Mouse (Mus musculus): ENCODE data around the gene Lpcat4. TPM values are rescaled to one million over a fixed set of nuclear protein-coding genes. Genes with fewer than 3 reads are reported as not detected.

Lpcat4 gene
- total RNA-seq (2014; rRNA removed) (0.09 and 0.67 TPM in 2 replicates), polyA plus RNA-seq (2012; rRNA removed) (2.2 and 2.4 TPM in 2 replicates)

DNA sequence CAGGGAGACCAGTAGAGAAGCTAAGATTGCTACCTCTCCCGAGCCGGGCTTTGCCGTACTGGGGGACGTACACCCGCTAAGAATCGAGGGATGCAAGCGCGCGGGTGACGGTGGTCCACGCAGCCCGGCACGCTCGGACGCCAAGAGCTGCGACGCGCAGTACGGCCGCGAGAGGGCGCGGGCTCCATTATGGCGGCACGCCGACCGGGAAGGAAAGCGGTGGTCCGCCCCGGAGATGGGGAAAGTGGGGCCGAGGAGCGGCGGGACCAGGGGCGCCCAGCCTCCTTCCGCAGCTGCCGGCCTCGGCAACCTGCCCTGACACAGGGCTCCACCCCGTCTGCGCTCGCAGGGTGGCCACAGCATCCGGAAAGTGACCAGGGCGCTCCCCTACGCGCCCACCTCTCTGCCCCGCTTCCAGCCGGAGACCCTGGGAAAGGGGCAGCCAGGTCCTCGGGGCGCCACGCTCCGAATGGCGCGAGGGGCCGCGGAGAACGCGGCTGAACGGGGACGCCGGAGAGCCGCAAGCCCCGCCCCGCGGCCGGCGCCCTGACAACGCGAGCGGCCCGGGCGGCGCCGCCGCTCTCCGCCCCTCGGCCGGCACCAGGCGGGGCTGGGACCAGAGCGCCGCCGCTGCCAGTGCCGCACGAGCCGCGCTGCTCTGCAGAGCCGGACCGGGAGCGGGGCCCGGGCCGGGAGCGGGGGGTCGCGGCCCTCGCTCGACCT, at the start of gene Lpcat4:
Gene Lpcat4 (plus strand): TSS at position 257 of the 723 bp plus-strand sequence.
- DNase-seq (ENCODE audit: extremely low read depth, low read depth, low spot score) = peak; percentile 6
- no peaks in the 10 kb centered on the region for H3K36me3 ChIP-seq (ENCODE audit: control insufficient read depth, insufficient read depth, low read length)
- no peaks in the 10 kb centered on the region for H3K79me2 ChIP-seq (ENCODE audit: control insufficient read depth, insufficient read depth, low read length)
- peak; percentile 79 for TF ChIP-seq CTCF (IDR thresholded peaks at IDR 0.05; ENCODE audit: low read depth, low read length)
- no peak for TF ChIP-seq POLR2A (IDR thresholded peaks at IDR 0.05; ENCODE audit: extremely low read depth, insufficient read depth, low read length)
- H3K9ac ChIP-seq (ENCODE audit: low read depth, low read length) = peak within 1 kb of the TSS; percentile 79
- no peaks in the 10 kb centered on the region for H3K27me3 ChIP-seq (ENCODE audit: control insufficient read depth, insufficient read depth, low read length)
- H3K4me3 ChIP-seq (ENCODE audit: insufficient read depth, low read depth, low read length) = peak within 1 kb of the TSS; percentile 88
- WGBS = under 1% methylated on average over 93 of the region's 94 CpGs
- H3K4me1 ChIP-seq (ENCODE audit: control insufficient read depth, insufficient read depth, low read length) = peaks cover 2% of the 10 kb centered on the region; the same call in 1 of the 2 replicates
- peak within 1 kb of the TSS; percentile 29; the same call in 1 of the 2 replicates for H3K27ac ChIP-seq (replicated peaks; ENCODE audit: insufficient read depth, low read depth, low read length)

DNA sequence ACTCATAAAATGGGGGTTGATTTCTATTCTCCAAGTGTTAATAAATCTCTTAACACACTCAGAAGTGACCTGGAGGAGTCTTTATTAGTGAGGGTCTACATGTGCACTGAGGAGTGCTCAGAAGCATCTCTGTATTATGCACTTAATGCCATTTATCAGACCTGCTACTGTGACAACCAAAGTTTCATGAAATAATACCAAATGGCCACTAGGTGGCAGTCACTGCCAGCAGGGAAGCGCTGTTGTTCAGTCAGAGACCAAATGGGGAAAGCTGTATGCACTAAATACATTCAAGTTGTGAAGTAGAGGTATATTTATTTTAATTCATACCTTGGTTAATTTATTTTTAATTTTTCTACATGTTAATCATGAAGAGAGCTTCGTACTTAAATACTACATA, 42.4 kb upstream of the Lpcat4 start:
- Histone ChIP-seq H3K4me1 (ENCODE audit: control insufficient read depth, insufficient read depth, low read length) (no peaks in the 10 kb centered on the region), H3K36me3 (ENCODE audit: control insufficient read depth, insufficient read depth, low read length) (no peaks in the 10 kb centered on the region), H3K79me2 (ENCODE audit: control insufficient read depth, insufficient read depth, low read length) (no peaks in the 10 kb centered on the region), H3K9ac (ENCODE audit: low read depth, low read length) (no peak overlapping the region), H3K4me3 (ENCODE audit: insufficient read depth, low read depth, low read length) (no peak overlapping the region), H3K27me3 (ENCODE audit: control insufficient read depth, insufficient read depth, low read length) (no peaks in the 10 kb centered on the region), H3K27ac (replicated peaks; ENCODE audit: insufficient read depth, low read depth, low read length) (no peak overlapping the region)
- WGBS = 7% methylated on average over 2 of the region's 2 CpGs
- TF ChIP-seq POLR2A (IDR thresholded peaks at IDR 0.05; ENCODE audit: extremely low read depth, insufficient read depth, low read length) (no peak), CTCF (IDR thresholded peaks at IDR 0.05; ENCODE audit: low read depth, low read length) (peak; percentile 74)
- peak; percentile 46 for DNase-seq (ENCODE audit: extremely low read depth, low read depth, low spot score)

DNA sequence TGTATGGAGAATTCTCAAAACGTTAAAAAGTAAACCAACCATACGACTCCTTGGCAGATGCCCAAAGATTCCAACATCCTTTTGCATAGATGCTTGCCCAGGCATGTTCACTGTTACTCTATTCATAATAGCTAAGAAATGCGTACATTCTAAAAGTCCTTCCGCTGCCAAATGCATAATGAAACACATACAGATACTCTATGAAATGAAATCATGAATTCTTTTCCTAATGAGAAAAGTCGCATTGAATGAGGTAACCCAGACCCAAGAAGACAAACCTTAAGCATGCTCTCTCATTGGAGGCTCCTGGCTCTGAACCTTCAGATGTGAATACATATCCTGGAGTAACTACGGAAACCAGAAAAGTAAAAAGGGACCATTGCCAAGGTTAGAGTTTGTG, 36.2 kb upstream of the Lpcat4 start:
- no peak overlapping the region for H3K27ac ChIP-seq (replicated peaks; ENCODE audit: insufficient read depth, low read depth, low read length)
- H3K4me3 ChIP-seq (ENCODE audit: insufficient read depth, low read depth, low read length) = no peak overlapping the region
- H3K4me1 ChIP-seq (ENCODE audit: control insufficient read depth, insufficient read depth, low read length) = no peaks in the 10 kb centered on the region
- TF ChIP-seq POLR2A (IDR thresholded peaks at IDR 0.05; ENCODE audit: extremely low read depth, insufficient read depth, low read length) (no peak), CTCF (IDR thresholded peaks at IDR 0.05; ENCODE audit: low read depth, low read length) (no peak)
- no peak overlapping the region for H3K9ac ChIP-seq (ENCODE audit: low read depth, low read length)
- H3K79me2 ChIP-seq (ENCODE audit: control insufficient read depth, insufficient read depth, low read length) = no peaks in the 10 kb centered on the region
- no peaks in the 10 kb centered on the region for H3K27me3 ChIP-seq (ENCODE audit: control insufficient read depth, insufficient read depth, low read length)
- no peak for DNase-seq (ENCODE audit: extremely low read depth, low read depth, low spot score)
- WGBS = 69% methylated on average over 6 of the region's 6 CpGs
- H3K36me3 ChIP-seq (ENCODE audit: control insufficient read depth, insufficient read depth, low read length) = no peaks in the 10 kb centered on the region

DNA sequence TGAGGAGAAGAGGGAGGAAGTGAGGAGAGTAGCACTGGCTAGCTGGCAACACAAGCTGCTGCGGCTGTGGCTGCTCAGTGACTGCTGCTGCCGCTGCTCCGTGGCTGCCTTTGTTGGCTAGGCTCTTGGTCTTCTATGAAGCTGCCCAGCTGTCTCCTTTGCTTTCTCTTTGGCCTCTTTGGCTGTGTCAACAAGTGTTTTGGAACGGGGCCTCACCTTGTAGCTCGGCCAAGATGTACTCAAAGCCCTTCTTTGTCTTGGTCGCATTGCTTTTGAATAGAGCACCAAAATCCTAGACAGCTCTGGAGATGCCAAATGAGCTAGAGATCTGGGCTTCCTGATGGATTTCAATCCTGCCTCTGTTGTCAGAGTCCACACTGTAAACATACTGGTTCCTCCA, 29.1 kb upstream of the Lpcat4 start:
- Histone ChIP-seq H3K27me3 (ENCODE audit: control insufficient read depth, insufficient read depth, low read length) (no peaks in the 10 kb centered on the region), H3K79me2 (ENCODE audit: control insufficient read depth, insufficient read depth, low read length) (no peaks in the 10 kb centered on the region), H3K4me3 (ENCODE audit: insufficient read depth, low read depth, low read length) (no peak overlapping the region), H3K27ac (replicated peaks; ENCODE audit: insufficient read depth, low read depth, low read length) (no peak overlapping the region), H3K36me3 (ENCODE audit: control insufficient read depth, insufficient read depth, low read length) (no peaks in the 10 kb centered on the region), H3K4me1 (ENCODE audit: control insufficient read depth, insufficient read depth, low read length) (no peaks in the 10 kb centered on the region), H3K9ac (ENCODE audit: low read depth, low read length) (no peak overlapping the region)
- DNase-seq (ENCODE audit: extremely low read depth, low read depth, low spot score) = no peak
- WGBS = 77% methylated on average over 6 of the region's 6 CpGs
- TF ChIP-seq POLR2A (IDR thresholded peaks at IDR 0.05; ENCODE audit: extremely low read depth, insufficient read depth, low read length) = no peak
- TF ChIP-seq CTCF (IDR thresholded peaks at IDR 0.05; ENCODE audit: low read depth, low read length) = no peak

DNA sequence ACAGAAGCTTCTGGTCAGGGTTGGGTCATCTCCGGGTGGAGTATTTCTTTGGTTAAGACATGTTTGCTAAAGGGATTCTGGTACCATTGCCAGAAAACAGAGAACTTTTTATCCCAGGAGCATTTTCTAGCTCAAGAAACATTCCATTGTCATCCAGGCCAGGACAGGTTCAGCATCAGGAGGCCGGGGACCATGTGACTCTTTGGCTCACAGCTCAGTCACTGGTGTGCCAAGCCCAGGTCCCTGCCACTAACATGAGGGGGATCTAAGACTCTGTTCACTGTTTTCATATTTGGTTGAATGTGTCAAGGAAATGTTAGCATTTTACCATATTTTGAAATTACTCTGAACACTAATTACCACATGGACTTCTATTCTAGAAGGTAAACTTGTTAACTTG, 28.6 kb upstream of the Lpcat4 start:
- no peaks in the 10 kb centered on the region for H3K4me1 ChIP-seq (ENCODE audit: control insufficient read depth, insufficient read depth, low read length)
- no peaks in the 10 kb centered on the region for H3K27me3 ChIP-seq (ENCODE audit: control insufficient read depth, insufficient read depth, low read length)
- WGBS = 87% methylated on average over 2 of the region's 2 CpGs
- no peaks in the 10 kb centered on the region for H3K36me3 ChIP-seq (ENCODE audit: control insufficient read depth, insufficient read depth, low read length)
- no peak overlapping the region for H3K27ac ChIP-seq (replicated peaks; ENCODE audit: insufficient read depth, low read depth, low read length)
- H3K79me2 ChIP-seq (ENCODE audit: control insufficient read depth, insufficient read depth, low read length) = no peaks in the 10 kb centered on the region
- DNase-seq (ENCODE audit: extremely low read depth, low read depth, low spot score) = no peak
- no peak overlapping the region for H3K9ac ChIP-seq (ENCODE audit: low read depth, low read length)
- no peak for TF ChIP-seq CTCF (IDR thresholded peaks at IDR 0.05; ENCODE audit: low read depth, low read length)
- TF ChIP-seq POLR2A (IDR thresholded peaks at IDR 0.05; ENCODE audit: extremely low read depth, insufficient read depth, low read length) = no peak
- no peak overlapping the region for H3K4me3 ChIP-seq (ENCODE audit: insufficient read depth, low read depth, low read length)

GRCm38 (mm10) chr2:112215977-112216376, 23.3 kb upstream of the Lpcat4 start:
- TF ChIP-seq CTCF (IDR thresholded peaks at IDR 0.05; ENCODE audit: low read depth, low read length) (peak; percentile 45), POLR2A (IDR thresholded peaks at IDR 0.05; ENCODE audit: extremely low read depth, insufficient read depth, low read length) (no peak)
- Histone ChIP-seq H3K4me3 (ENCODE audit: insufficient read depth, low read depth, low read length) (no peak overlapping the region), H3K9ac (ENCODE audit: low read depth, low read length) (no peak overlapping the region), H3K36me3 (ENCODE audit: control insufficient read depth, insufficient read depth, low read length) (no peaks in the 10 kb centered on the region), H3K27me3 (ENCODE audit: control insufficient read depth, insufficient read depth, low read length) (no peaks in the 10 kb centered on the region), H3K79me2 (ENCODE audit: control insufficient read depth, insufficient read depth, low read length) (no peaks in the 10 kb centered on the region), H3K4me1 (ENCODE audit: control insufficient read depth, insufficient read depth, low read length) (no peaks in the 10 kb centered on the region), H3K27ac (replicated peaks; ENCODE audit: insufficient read depth, low read depth, low read length) (no peak overlapping the region)
- peak; percentile 17 for DNase-seq (ENCODE audit: extremely low read depth, low read depth, low spot score)
- 8% methylated on average over 1 of the region's 1 CpGs for WGBS

Data from liver, adult 2 months (tissue).